Mouse (Mus musculus) retina, postnatal 7 days (tissue): ENCODE measurements around the gene Nxf2.
"Not testable (repeated sequence)": the region's sequence is repeated elsewhere in the genome, so short reads cannot be mapped to it uniquely, and the experiment has no call there.

Experiments
- DNase-seq: peaks from one replicate; pipeline ENCODE4 v3.0.0-alpha.2; 2012; ENCODE audit warnings: low read depth, low spot score

The Nxf2 gene

DNA sequence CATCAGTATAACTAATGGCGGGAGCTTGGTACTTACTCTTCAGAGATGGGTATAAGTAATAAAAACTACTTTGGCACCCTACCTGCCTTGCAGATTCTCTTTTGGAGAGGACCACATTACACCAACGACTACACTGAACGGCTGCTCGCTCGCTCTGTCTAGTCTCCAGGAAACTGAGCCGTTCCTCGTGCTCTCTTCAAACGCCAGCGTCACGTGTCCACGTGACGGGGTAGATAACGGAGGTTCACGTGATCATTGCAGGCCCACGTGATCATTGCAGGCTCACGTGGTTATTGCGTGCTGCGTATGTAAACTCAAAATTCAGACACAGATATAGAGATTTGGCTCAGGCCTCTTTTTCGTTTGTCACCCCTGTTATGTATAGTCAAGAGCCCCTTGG, at the start of gene Nxf2:
Gene Nxf2 (minus strand): TSS at position 209 of the 400 bp plus-strand sequence.
- no peak for DNase-seq

DNA sequence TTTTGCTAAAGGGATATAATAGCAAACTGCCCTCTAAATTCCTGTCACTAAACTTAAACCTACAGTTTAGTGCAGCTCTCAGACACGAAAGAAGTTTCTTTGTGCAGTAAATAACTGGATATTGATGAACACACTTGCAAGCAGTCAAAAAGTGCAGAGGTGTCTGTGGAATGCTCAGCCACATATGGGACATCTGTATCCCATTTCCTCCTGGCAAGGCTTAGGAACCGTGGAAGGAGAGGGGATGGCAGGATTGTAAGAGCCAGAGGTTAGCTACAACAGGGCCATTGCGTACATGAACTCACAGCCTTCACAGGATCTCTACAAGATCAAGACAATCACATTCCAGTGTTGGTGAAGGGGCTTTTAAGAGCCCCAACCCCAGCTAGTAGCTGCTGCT, 46.8 kb upstream of the Nxf2 start:
- no peak for DNase-seq

DNA sequence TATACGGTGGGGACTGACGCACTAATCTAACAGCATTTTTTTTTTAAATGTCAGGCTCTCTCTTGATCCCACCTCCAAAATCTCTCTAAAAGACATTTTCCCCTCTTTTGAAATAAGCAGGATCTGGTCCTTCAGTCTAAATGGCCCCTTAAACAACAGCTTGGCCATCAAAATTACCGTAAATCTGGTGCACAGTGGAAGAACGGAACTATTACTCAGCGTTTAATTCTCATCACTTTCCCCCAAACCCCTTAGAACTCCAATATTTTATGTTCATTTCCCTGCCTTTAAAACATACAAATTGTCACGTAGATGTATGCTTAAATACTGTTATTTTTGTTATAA, 44.9 kb upstream of the Nxf2 start:
- no peak for DNase-seq

DNA sequence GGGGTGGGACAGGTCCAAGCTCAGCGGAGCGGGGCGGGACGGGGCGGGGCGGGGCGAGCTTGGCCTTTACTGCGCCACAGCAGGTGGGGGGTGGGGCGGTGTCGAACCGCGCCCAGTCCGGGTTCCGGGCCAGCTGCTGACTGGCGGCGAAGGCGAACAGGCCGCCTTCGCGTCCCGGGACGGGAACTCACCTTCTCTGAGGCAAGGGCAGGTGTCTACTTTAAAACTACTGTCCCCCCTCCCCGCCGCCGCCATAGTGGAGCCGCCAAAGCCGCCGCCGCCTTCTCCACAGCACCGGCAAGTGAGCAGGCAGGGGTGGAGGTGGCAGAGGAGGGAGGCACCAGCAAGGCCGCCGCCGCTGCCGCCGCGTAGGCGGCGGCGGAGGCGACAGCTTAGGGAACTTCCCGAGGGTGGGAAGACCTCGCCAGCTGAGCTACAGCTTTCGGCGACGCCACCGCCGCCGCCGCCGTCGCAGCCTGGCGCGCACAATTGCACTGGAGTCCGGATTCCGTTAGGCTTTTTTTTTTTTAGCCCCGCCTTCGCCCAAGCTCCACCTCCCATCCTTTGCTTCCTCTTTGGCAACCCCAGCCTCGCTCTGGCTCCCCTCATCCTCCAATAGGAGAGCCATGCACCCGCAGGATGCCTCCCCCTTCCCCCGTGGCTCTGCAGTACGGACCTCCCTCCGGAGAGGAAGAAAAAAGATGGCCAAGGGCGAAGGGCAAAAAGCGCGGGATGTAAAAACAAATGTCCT, 44.3 kb upstream of the Nxf2 start, which contains the start of gene Zmat1:
Gene Zmat1 (minus strand): TSS at position 490 of the 751 bp plus-strand sequence.
- peak; percentile 77 for DNase-seq

DNA sequence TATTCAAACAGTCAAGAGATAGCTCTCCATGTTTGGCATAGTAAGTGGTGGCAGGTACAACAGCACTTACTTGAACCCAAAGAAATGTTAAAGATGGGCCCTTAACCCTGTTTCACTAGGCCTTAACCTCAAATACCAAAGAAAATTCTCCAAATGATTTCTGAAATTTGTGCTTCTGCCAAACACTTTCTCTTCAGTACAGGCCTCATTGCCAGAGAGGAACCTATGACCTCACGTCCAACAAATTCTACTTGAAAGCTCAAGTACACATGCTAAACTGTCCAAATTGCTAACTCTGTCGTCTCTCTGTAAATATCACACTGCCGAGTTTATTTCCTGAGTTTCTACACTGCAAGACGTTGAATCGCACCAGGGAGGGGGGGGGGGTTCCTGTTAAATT, 43.5 kb upstream of the Nxf2 start:
- DNase-seq = no peak

DNA sequence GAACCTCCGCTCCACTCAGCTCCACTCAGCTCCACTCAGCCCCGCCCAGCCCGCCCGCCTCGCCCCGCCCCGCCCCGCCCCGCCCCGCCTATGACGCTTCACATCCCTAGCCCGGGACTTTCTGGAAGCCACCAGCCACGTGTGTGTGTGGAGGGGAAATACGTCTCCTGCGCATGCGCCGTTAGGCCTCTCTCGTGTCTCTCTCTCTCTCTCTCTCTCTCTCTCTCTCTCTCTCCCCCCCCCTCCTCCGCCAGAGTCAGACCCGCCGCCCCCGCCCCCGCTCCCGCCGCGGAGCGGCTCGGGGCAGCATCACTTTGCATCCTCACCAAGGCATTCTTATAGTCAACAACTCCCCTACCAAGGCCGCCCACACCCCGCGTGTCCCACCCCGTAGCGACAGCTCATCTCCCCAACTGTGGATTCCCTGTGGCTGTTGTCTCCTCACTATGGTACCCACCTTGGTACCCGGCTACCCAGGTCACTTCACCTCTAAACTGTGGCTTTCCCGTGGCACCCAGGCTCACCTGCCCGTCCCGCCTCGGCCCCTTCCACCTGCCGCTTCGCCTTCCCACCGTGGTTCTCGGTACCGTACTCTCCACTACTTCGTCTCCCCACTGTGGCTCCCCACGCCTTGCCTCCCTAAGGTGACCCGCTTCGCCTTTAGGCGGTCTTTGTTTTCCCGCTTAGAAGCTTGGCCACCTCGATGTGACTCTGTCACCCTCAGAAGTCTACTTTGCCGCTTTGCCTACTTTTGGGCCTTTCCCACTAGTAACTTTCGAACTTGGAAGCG, 1.1 kb downstream of the Nxf2 start:
- DNase-seq = peak; percentile 35

DNA sequence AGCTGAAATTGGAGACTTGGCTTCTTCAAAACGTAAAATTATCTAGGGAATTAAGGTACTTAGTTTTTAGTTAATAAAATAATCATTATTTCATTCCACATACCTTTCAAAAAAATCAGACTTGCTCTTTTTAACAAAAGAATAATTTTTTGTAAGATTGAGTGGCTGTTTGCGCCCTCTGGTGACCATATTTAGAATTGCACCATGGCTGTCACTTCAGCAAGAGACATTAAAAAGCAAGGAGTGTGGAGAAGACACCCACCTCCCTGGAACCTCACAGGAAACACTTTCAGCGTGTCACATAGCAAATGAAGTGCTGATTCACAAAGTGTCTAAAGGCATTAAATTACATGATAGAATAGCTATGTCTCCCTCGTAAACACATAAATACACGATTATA, 34.2 kb downstream of the Nxf2 start:
- no peak for DNase-seq

DNA sequence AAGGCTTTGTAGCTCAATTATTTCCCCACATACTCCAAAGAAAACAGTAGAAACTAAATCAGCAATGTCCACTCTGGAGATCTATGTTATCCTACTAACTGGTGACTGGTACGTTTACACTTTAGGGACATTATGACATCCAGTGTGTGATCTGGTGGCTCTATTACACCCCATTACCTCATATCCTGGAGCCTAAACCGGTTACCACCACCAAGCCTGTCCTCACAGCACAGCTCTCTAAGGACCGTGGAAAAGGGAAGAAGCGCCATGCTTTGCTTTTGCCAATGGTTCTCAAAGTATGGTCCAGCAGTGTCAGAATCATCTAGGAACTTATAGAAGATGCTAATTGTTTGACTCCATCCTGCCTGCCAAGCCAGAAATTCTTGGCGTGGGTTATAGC, 34.6 kb downstream of the Nxf2 start:
- no peak for DNase-seq

DNA sequence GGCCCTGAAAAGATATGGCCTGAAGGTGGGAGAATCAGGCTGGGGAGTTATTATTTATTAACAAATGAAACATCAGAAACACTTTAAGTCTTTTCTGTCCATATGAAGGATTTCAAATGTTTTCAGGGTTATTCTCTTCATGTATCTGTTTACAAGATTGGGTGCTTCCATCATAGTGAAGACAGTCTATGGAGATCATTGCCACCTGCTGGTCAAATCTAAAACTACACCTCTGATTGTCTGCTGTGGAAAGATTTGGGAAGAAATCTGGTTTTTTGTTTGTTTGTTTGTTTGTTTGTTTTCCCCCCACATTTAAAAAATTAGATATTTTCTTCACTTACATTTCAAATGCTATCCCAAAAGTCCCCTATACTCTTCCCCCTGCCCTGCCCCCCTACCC, 39.5 kb downstream of the Nxf2 start:
- peak; percentile 19 for DNase-seq

DNA sequence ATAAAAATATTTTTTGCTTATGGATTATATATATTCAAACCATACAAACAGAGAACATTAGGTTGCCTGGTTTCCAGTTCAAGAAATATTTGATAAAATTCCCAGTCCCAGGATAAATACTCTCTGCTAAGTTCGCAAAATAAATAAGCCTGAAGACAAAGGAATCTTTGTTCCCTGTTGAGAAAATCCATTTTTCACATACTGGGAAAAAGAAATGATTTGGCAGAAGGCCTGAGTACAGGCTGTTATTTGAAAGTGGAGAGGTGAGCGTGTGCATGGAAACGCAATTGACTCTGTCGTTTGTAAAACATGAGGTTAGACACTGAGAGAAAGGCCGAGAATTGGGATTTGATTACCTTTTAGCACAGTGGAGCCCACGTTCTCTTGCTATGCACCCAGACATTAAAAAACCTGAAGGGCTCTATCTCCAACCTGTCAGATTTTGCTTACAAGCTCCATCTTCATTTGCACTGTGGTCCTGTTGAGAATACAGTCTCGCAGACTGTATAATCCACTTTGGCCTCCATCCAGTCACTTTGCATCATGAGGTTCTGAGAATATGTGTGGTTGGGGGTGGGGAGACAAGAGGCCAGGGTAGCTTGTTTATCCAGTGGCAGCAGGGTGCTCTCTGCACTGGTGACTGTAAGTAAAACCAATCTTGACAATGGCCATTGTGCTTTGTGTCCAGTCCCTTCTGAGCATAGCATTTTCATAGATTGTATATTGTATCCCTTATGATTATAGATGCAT, 40.7 kb downstream of the Nxf2 start:
- DNase-seq = no peak

DNA sequence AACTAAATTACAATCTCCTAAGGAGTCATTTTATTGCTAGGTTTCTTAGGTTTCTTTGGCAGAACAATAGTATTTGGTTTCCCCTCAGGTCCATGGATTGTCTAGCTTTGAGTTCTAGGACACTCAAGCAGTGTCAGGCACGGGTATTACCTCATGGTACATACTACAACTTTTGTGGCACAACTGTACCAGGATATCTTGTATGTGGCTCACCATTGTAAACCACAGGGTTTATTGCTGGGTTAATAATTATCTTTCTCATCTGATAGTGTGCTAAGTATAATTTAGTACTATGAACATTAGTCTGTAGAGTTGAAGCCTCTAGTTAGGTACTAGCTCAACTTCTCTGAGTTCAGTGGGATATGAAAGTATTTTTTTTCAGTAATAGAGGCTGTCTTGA, 45.3 kb downstream of the Nxf2 start:
- no peak for DNase-seq

DNA sequence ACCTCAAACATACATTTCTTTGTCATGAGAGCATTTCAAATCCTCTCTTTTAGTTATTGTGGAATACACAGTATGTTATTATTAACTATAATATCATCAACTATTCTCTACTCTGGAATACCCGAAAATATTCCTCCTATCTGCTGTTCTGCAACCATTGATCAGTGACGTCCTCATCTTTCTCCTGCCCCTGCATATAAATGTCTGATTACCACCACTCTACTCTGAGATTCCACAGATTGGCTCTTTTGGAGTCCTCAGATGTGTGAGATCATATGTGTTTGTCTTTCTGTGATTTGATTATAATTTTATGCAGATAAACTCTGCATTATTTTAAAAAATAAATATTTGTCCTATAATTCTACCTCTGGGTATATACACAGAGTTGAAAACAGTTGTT, 48.8 kb downstream of the Nxf2 start:
- no peak for DNase-seq

DNA sequence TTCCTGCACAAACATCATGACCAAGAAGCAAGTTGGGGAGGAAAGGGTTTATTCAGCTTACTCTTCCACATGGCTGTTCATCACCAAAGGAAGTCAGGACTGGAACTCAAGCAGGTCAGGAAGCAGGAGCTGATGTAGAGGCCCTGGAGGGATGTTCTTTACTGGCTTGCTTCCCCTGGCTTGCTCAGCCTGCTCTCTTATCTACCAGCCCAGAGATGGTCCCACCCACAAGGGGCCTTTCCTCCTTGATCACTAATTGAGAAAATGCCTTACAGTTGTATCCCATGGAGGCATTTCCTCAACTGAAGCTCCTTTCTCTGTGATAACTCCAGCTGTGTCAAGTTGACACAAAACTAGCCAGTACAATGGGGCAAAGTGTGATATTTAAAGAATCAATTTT, 49.2 kb downstream of the Nxf2 start:
- not testable (repeated sequence) for DNase-seq

DNA sequence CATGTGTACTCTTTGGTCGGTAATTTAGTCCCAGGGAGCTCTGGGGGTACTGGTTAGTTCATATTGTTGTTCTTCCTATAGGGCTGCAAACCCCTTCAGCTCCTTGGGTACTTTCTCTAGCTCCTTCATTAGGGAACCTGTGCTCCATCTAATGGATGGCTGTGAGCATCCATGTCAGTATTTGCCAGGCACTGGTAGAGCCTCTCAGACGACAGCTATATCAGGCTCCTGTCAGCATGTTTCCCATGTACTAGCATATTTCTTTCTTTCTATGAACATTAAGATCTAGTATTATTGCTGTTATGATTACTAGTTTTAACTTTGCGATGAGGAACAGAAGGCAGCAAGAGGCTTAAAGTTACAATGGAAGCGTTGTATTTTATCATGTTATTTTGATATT, 49.7 kb downstream of the Nxf2 start:
- no peak for DNase-seq

DNA sequence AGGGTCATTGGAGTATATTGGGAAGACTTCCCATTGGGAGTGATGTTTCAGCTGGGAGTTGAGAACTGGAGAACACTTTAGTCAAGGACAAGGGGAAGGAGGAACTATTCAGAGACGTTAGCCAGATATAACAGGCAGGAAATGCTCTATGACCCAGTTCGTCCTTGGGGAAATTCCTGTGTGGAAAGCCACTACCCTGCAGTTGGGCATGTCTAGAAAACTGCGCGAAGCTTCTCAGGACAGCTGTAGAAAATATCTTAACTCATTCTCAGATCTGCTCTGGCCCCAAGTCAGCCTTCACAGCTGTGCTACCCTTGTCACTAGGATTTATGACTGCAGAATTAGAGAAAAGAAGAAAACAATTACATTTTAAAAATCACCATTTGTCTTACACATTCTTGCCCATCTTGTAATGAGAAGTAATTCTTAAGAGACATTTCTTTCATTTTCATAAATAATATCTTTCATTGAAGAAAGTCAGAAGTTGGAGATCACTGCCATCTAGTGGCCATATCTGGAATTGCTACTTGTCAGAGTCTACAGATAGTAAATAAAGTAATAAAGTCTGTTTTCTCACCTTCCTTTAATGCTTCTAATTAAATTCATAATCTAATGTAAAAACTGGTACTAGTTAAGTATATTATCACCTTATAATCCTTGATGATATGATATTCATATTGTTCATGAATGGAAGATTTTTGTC, 51.2 kb downstream of the Nxf2 start:
- peak; percentile 25 for DNase-seq

DNA sequence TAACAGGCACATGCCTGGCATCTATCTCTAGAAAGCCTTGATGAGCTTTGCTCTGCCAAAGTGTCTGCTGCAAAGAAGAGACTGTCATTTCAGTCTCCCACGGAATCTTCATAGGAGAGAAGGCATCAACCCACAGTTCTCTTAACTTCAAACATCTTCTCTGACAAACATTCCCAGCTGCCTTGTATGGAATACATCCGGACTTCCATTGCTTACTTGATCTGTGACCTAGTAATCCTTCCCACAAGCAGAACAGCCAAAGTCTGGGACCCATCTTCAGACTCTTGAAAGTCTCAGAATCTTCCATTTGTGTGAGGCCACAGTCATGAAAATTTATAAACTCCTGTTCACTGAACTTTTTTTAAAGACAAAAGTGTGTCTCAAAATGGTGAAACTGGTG, 51.7 kb downstream of the Nxf2 start:
- DNase-seq = no peak

DNA sequence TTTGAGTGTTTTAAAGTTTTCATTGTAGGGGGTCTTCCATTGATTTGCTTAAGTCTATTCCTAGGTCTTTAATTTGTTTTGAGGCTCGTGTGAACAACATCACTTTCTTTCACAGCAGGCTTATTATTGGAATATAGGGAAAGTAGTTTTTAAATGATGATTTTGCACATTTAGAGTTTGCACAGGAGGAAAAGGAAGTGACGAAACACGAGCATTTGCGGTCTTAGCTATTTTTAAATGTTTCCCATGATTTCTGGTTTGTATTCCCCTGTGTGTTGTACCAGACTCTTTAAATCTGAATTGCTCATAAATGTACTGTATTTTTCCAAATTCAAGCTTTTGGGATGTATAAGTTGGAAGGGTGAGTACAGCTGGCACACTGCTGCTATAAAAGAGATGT, 54.2 kb downstream of the Nxf2 start:
- no peak for DNase-seq
